Mouse (Mus musculus) heart, postnatal 36 days (tissue): ENCODE data around the gene Gpr173. TPM values are rescaled to one million over a fixed set of nuclear protein-coding genes. Genes with fewer than 3 reads are reported as not detected.
A peak's percentile ranks its signal among the peaks of the same experiment; 100 is the strongest.
"Not testable (repeated sequence)": the region's sequence is repeated elsewhere in the genome, so short reads cannot be mapped to it uniquely, and the experiment has no call there.

ENCODE experiments used
- DNase-seq, 2 experiments: peaks; one replicate each; pipeline ENCODE4 v3.0.0; 2021 to 2022
- intact Hi-C: fragments of 180-260 bp; cut with DNase I; formaldehyde crosslinking; loops from one replicate; pipeline ENCODE4 v1.15.1; 2025
- total RNA-seq, 2 experiments: library from RNA; stranded (reverse); gene quantifications; 2 replicates each; pipeline ENCODE4 v1.2.3; 2021

Gene Gpr173
- total RNA-seq: under 1 TPM; 0.41 to 0.69 TPM

GRCm38 (mm10) chrX:152368397-152369273 is at the start of gene Gpr173:
Gene Gpr173 (minus strand): TSS chrX:152368704.
- peak; percentile 22 to 37 for DNase-seq
- intact Hi-C loops: no loop called here

DNA sequence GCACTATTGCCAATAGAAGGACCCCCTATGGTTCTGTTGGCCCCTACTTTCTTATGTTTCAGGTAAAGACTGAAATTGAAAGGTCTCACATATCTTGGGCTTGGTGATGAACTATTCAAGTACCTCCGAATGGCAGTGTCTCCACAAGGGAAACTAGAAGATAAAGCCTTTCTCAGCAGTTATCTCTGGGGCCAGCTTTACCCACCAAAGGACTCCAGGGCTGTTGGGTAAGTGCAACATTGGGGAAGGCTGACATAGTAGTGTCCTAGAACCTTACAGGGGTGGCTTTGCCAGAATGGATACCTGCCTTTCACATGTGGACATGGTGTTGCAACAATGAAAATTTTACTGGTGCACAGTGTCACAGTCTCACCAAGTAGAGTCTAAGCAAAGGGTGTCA is 34.7 kb upstream of the Gpr173 start:
- no peak for DNase-seq
- intact Hi-C loops: no loop called here

DNA sequence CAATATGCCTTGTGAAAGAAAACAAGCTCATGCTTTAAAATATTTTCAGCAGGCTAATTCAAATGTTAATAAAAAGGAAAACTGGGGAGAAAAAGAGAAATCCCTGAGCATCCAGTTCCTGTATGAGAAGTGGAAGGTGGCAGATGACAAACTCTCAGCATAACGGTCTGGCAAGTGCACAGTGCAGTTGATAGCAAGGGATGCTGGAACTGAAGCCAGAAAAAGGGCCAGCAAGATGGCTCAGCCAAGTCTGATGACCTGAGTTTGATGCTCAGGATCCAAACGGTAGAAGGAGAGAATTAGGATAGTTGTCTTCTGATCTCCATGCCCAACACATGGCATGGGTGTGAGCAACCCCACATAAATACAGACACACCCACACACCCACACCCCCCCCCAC is 31.6 kb upstream of the Gpr173 start:
- DNase-seq: no peak
- intact Hi-C loops: no loop called here

GRCm38 (mm10) chrX:152368054-152368396 is 479 bp downstream of the Gpr173 start:
- intact Hi-C loops: no loop called here
- no peak for DNase-seq

- intact Hi-C loops: no loop called here
- no peak for DNase-seq
Observed at GRCm38 (mm10) chrX:152366418-152366817, 2.1 kb downstream of the Gpr173 start.

GRCm38 (mm10) chrX:152352553-152353153 is 15.9 kb downstream of the Gpr173 start:
- DNase-seq: peak in 1 of 2 experiments; percentile 7
- intact Hi-C loops: no loop called here

DNA sequence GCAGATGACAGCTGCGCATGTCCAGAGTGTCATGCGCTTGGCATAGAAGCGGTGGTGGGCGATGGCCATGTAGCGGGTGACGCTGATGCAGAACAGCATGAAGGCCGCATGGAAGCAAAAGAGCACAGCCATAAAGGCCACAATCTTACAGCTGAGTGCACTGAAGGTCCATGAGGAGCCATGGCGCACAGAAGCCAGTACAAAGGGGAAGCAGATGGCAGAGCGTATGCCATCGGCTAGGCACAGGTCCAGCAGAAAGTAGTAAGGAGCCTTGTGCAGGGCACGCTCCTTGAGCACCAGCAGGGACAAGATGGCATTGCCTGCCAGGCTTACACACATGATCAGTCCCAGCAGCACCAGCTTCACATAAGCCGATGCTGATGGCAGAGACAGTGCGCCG is 21.5 kb downstream of the Gpr173 start:
- intact Hi-C loops: loop anchor here (5.0 to 10.0 kb wide), 3 partner anchors 80 to 412 kb away; no protein-coding TSS in a partner anchor

DNA sequence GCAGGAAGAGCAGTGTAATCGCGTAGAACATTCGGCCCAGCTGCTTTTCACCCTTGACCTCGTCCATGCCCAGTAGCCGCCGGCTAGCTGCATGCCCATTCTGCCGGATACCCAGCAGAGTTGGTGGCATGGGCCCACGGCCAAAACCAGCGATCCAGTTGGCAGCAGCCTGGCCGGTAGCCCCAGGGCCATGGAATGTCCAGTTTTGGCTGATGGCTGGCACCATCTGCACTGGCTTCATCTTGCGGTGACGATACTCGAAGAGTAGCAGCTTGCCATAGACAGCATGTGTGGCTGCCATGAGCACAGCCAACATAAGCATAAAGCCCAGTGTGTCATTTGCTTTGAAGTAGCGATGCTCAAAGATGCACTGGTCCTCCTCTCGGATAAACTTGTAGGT is 21.9 kb downstream of the Gpr173 start:
- DNase-seq: no peak
- intact Hi-C loops: loop anchor here (5.0 to 10.0 kb wide), 3 partner anchors 79 to 412 kb away; no protein-coding TSS in a partner anchor

More for the DNA sequence above, 21.5 kb downstream of the Gpr173 start:
- no peak for DNase-seq

DNA sequence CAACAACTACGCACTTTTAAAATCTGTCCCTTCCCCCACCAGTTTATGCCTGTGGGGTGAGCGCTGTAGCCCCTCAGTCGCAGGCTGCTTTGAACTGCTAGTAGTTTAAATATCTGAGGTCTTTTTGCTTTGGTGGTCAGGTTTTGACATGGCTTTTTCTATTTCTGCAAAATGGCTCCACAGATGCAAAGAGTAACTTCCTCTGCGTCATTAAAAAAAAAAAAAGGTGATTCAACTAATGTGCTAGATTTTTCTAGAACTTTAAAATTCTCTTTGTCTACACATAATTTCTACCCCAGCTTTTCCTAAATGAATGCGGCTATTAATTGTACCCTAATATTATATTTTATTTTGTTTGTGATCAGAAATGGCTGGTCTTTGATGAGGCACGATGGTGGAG is 25.6 kb downstream of the Gpr173 start:
- intact Hi-C loops: loop anchor here (5.0 to 10.0 kb wide), 3 partner anchors 111 to 408 kb away; partner anchors contain the start of gene Kdm5c
- DNase-seq: no peak

- peak; percentile 88 to 89 for DNase-seq
- intact Hi-C loops: loop anchor here (5.0 to 10.0 kb wide), 3 partner anchors 110 to 408 kb away; partner anchors contain the start of gene Kdm5c
Observed at GRCm38 (mm10) chrX:152342358-152342901, 26.1 kb downstream of the Gpr173 start, which contains the start of gene Tspyl2. Gene Tspyl2 (minus strand): TSS chrX:152342425.

DNA sequence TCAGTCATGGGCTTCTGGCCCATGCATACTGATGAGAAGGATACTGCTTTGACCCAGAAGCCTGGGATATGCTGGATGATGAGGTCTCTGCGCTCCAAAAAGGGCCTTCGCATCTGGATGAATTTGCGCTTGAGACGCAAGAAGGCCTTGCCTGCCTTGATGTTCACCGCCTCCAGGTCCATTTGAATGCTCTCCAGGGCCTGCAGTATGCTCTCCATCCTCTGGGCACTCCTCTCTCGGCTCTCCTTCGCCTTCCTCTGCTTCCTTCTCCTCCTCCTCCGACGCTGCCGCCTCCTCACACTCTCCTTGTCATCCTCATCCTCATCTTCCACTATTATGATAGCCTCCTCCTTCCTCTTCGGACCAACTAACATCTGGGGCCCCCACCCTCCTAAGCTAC is 27.0 kb downstream of the Gpr173 start:
- DNase-seq: no peak
- intact Hi-C loops: loop anchor here (5.0 to 10.0 kb wide), 3 partner anchors 109 to 407 kb away; partner anchors contain the start of gene Kdm5c

DNA sequence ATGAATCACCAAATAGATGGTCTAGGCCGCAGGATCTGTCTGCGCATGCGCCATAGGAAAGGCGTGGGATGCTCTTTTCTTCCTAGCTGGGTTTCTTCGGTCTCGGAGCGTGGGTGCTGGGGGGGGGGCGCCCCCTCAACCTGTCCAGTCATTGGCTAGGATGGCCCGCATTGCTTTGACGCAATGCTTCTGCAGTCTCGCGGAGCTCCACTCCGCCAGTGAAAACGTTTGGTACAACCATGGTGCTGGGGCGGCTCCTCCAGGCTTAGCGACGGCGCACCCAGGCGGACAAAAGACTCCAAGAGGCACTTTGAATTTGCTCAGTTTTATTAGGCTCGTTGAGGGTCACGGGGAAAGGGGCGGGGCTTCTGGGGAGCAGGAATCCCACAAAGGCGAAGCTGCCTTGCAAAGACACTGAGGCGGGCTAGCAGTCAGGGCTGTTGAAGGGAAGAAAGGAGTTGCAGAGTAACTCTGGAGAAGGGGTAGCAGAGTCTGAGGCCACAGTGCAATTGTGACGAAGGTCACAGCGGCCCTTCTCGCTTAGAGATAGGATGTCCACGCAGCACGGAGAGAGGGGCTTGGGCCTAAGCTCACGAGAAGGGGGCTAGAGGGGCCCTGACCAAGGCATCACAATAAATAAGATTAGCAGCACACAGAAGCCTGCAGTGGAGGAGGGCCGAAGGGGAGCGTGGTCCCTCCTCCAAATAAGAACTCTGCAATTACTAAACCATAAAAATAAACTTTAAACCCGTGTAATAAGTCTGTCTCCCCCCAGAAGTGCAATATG is 31.8 kb downstream of the Gpr173 start:
- peak; percentile 84 to 85 for DNase-seq
- intact Hi-C loops: no loop called here

DNA sequence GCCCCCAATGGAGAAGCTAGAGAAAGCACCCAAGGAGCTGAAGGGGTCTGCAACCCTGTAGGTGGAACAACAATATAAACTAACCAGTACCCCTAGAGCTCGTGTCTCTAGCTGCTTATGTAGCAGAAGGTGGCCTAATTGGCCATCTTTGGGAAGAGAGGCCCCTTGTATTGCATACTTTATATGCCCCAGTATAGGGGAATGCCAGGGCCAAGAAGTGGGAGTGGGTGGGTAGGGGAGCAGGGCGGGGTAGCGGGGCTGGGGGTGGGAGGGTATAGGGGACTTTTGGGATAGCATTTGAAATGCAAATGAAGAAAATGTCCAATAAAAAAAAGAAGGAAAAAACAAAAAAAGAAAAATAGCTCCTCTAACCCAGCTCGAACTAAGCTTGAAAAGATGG is 32.4 kb downstream of the Gpr173 start:
- DNase-seq, intact Hi-C loops: not testable (repeated sequence)

- not testable (repeated sequence) for DNase-seq
- intact Hi-C loops: loop anchor here (10.0 kb wide), 2 partner anchors 195 to 315 kb away; partner anchors contain the start of genes Ribc1 and Smc1a
Observed at GRCm38 (mm10) chrX:152329400-152329799, 39.1 kb downstream of the Gpr173 start.

DNA sequence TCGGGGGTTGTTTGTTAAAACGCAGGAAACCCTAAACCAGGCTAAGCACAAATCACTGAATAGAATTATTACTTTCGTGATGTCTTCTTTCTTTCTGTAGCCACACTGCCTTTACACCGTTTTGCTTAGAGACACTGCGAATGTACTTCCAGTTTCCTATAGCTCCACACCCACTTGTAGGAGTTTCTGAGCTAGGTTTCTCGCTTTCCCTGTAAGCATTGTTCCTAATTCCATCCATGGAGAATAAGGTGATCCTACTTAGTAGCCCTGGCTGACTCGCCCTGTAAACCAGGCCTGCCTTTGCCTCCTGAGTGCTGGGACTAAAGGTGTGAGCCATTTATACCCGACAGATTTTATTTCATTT is 40.8 kb downstream of the Gpr173 start:
- intact Hi-C loops: loop anchor here (10.0 kb wide), 2 partner anchors 193 to 313 kb away; partner anchors contain the start of genes Ribc1 and Smc1a
- DNase-seq: no peak

- intact Hi-C loops: loop anchor here (10.0 kb wide), 2 partner anchors 192 to 312 kb away; partner anchors contain the start of genes Ribc1 and Smc1a
- peak; percentile 70 to 71 for DNase-seq
Observed at GRCm38 (mm10) chrX:152326996-152327688, 41.4 kb downstream of the Gpr173 start, which contains the start of gene Kantr. Gene Kantr (minus strand): TSS chrX:152327495.

DNA sequence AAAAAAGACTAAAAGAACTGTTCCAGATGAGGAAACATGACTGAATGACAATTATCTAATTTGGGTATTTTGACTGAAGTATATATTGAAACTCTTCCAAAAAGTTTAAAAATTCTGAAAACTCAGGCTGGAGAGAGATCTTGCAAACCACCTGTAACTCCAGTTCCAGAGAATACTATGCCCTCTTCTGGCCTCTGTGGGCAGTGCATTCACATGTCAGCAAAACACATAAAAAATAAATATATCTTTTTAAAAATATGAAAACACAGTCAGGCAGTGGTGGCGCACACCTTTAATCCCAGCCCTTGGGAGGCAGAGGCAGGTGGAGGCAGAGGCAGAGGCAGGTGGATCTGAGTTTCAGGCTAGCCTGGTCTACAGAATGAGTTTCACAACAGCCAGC is 44.9 kb downstream of the Gpr173 start:
- intact Hi-C loops: loop anchor here (10.0 kb wide), 2 partner anchors 189 to 309 kb away; partner anchors contain the start of genes Ribc1 and Smc1a
- DNase-seq: peak in 1 of 2 experiments; percentile 5

- DNase-seq: no peak
- intact Hi-C loops: loop anchor here (10.0 kb wide), 2 partner anchors 188 to 308 kb away; partner anchors contain the start of genes Ribc1 and Smc1a
Observed at GRCm38 (mm10) chrX:152322776-152323175, 45.7 kb downstream of the Gpr173 start.

DNA sequence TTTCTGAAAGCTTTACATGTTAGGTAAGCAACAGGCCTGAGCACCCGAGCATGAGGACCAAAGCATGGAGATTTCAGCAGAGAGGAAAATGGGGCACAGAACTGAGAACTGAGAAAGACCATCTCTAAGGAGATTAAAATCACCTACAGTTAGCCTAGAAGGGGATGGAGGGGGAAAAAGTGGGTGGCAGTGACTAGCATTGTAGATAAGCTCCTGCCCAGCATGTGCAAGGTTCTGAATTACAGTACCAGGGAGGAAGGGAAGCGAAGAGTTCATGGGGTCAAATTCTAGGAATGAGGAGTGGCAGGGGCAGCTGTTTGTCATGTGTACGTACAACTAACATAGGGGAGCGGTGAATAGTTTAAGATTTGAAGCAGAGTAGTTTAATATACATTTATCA is 48.0 kb downstream of the Gpr173 start:
- DNase-seq: no peak
- intact Hi-C loops: loop anchor here (10.0 kb wide), 2 partner anchors 186 to 306 kb away; partner anchors contain the start of genes Ribc1 and Smc1a
